Mouse (Mus musculus): Measurements from ENCODE around the gene Habp4. TPM values are rescaled to one million over a fixed set of nuclear protein-coding genes. Genes with fewer than 3 reads are reported as not detected.
A peak's percentile ranks its signal among the peaks of the same experiment; 100 is the strongest.

The Habp4 gene
- total and polyA plus RNA-seq, 2 experiments = 37.7 to 38.4 TPM

DNA sequence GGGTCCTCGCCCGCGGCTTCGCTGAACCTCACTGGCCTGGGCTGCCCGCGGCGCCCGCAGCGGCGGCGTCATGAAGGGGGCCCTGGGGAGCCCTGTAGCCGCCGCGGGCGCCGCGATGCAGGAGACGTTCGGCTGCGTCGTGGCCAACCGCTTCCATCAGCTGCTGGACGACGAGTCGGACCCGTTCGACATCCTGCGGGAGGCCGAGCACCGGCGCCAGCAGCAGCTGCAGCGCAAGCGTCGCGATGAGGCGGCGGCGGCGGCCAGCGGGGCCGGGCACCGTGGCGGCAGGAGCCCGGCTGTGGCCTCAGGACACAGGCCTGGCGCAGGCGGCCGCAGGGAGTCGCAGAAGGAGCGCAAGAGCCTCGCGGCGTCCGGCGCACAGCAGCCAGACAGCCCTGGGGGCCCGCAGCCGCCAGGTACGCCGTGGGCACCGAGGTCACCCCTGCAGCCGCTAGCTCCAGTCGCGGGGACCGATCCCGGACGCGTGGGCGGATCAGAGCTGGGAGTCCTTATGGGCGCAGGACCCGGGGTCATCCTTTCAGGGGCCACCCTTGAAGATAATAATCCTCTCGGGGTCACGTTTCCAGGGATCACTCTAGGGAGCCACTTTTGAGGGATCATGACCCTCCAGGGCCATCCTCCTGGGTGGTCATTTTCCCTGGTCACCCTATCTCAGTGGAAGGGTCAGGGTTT is 440 bp downstream of the Habp4 start:
- TF ChIP-seq CTCF (IDR thresholded peaks at IDR 0.05; ENCODE audit: low read depth, low read length) = no peak
- peak; percentile 57; the same call in 1 of the 2 replicates for TF ChIP-seq POLR2A (IDR thresholded peaks at IDR 0.05; ENCODE audit: extremely low read depth, insufficient read depth, low read length)
- H3K4me3 ChIP-seq (ENCODE audit: insufficient read depth, low read depth, low read length) = peak overlapping the region; percentile 86
- DNase-seq (ENCODE audit: extremely low read depth, low read depth, low spot score) = no peak
- peaks cover 10% of the 10 kb centered on the region; the same call in 1 of the 2 replicates for H3K79me2 ChIP-seq (ENCODE audit: control insufficient read depth, insufficient read depth, low read length)
- WGBS = under 1% methylated on average over 71 of the region's 71 CpGs
- no peaks in the 10 kb centered on the region for H3K27me3 ChIP-seq (ENCODE audit: control insufficient read depth, insufficient read depth, low read length)
- peak overlapping the region; percentile 68 for H3K27ac ChIP-seq (replicated peaks; ENCODE audit: insufficient read depth, low read depth, low read length)
- H3K36me3 ChIP-seq (ENCODE audit: control insufficient read depth, insufficient read depth, low read length) = no peaks in the 10 kb centered on the region
- H3K9ac ChIP-seq (ENCODE audit: low read depth, low read length) = peak overlapping the region; percentile 92
- H3K4me1 ChIP-seq (ENCODE audit: control insufficient read depth, insufficient read depth, low read length) = peaks cover 8% of the 10 kb centered on the region

DNA sequence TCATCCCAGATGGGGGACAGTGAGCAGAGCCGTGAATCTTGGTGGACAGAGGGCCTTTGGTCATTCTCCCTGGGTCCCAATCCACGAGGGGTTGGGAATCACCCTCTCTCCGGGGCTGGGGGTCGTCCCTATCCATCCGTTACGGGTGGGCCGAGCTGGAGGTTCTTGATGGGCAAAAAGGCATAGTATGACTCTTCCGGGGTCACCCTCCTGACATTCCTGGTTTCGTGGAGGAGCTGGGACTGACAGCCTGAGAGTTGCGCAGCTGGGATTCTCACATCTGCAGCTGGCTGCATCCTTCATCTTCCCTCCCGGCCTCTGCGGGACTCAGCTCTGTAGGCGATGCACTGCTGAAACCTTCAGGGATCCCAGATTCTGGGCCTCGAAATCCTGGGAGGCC is 1.0 kb downstream of the Habp4 start:
- H3K4me1 ChIP-seq (ENCODE audit: control insufficient read depth, insufficient read depth, low read length) = peaks cover 8% of the 10 kb centered on the region
- peak overlapping the region; percentile 92 for H3K9ac ChIP-seq (ENCODE audit: low read depth, low read length)
- 8% methylated on average over 14 of the region's 14 CpGs for WGBS
- peak overlapping the region; percentile 86 for H3K4me3 ChIP-seq (ENCODE audit: insufficient read depth, low read depth, low read length)
- peak overlapping the region; percentile 68; the same call in 1 of the 2 replicates for H3K27ac ChIP-seq (replicated peaks; ENCODE audit: insufficient read depth, low read depth, low read length)
- no peak for DNase-seq (ENCODE audit: extremely low read depth, low read depth, low spot score)
- H3K27me3 ChIP-seq (ENCODE audit: control insufficient read depth, insufficient read depth, low read length) = no peaks in the 10 kb centered on the region
- peaks cover 13% of the 10 kb centered on the region; the same call in 1 of the 2 replicates for H3K79me2 ChIP-seq (ENCODE audit: control insufficient read depth, insufficient read depth, low read length)
- peaks cover 2% of the 10 kb centered on the region for H3K36me3 ChIP-seq (ENCODE audit: control insufficient read depth, insufficient read depth, low read length)
- TF ChIP-seq CTCF (IDR thresholded peaks at IDR 0.05; ENCODE audit: low read depth, low read length) = no peak
- no peak for TF ChIP-seq POLR2A (IDR thresholded peaks at IDR 0.05; ENCODE audit: extremely low read depth, insufficient read depth, low read length)

DNA sequence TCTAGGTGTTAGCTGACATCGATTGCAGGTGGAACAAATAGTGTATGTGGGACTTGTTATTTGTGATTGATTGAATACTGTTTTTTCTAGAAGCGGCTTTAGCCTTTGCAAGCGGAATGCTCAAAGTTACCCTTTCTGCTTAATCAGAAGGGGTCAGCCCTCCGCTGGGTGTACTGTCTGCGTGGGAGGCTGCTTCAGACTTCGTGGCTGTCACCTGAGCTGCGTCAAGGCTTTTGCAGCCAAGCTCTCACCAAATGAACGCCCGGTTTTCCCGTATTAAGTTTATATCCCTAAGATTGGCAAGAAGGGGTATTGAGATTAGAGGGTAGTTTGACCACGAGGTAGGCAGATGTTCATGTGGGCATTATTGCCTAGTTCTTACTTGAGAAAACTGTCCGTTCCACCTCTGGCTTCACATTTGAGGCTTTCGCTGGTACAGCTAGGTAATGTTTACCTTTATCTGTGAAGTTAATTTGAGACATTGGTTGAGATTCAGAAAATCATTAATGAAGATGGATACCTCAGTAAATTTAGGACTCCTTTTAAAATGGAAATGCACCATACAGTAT is 1.6 kb downstream of the Habp4 start:
- Histone ChIP-seq H3K4me1 (ENCODE audit: control insufficient read depth, insufficient read depth, low read length) (peaks cover 8% of the 10 kb centered on the region), H3K9ac (ENCODE audit: low read depth, low read length) (peak overlapping the region; percentile 92), H3K79me2 (ENCODE audit: control insufficient read depth, insufficient read depth, low read length) (peaks cover 13% of the 10 kb centered on the region; the same call in 1 of the 2 replicates), H3K36me3 (ENCODE audit: control insufficient read depth, insufficient read depth, low read length) (peaks cover 2% of the 10 kb centered on the region), H3K4me3 (ENCODE audit: insufficient read depth, low read depth, low read length) (peak overlapping the region; percentile 86; the same call in 1 of the 2 replicates), H3K27ac (replicated peaks; ENCODE audit: insufficient read depth, low read depth, low read length) (peak overlapping the region; percentile 1; the same call in 1 of the 2 replicates), H3K27me3 (ENCODE audit: control insufficient read depth, insufficient read depth, low read length) (no peaks in the 10 kb centered on the region)
- TF ChIP-seq POLR2A (IDR thresholded peaks at IDR 0.05; ENCODE audit: extremely low read depth, insufficient read depth, low read length) = no peak
- no peak for TF ChIP-seq CTCF (IDR thresholded peaks at IDR 0.05; ENCODE audit: low read depth, low read length)
- WGBS = 26% methylated on average over 13 of the region's 13 CpGs
- peak; percentile 50 for DNase-seq (ENCODE audit: extremely low read depth, low read depth, low spot score)

DNA sequence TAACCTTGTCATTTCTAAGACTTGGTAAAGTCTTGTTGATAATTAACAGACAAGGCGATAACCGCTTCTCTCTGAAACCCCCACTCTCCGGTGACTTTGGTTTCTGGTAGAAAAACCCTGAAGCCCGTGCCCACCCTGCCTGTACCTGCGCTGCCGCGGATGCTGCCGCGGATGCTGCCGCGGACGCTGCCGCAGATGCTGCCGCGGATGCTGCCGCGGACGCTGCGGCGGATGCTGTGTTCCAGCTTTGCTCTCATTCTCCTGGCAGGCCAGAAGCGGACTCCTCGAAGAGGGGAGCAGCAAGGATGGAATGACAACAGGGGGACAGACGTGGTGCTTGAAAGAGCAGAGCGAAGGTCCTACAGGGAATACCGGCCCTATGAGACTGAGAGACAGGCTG is 8.1 kb downstream of the Habp4 start:
- no peak for TF ChIP-seq CTCF (IDR thresholded peaks at IDR 0.05; ENCODE audit: low read depth, low read length)
- no peak for TF ChIP-seq POLR2A (IDR thresholded peaks at IDR 0.05; ENCODE audit: extremely low read depth, insufficient read depth, low read length)
- WGBS = 99% methylated on average over 25 of the region's 25 CpGs
- Histone ChIP-seq H3K9ac (ENCODE audit: low read depth, low read length) (no peak overlapping the region), H3K27ac (replicated peaks; ENCODE audit: insufficient read depth, low read depth, low read length) (no peak overlapping the region), H3K79me2 (ENCODE audit: control insufficient read depth, insufficient read depth, low read length) (peaks cover 6% of the 10 kb centered on the region; the same call in 1 of the 2 replicates), H3K4me1 (ENCODE audit: control insufficient read depth, insufficient read depth, low read length) (no peaks in the 10 kb centered on the region), H3K27me3 (ENCODE audit: control insufficient read depth, insufficient read depth, low read length) (no peaks in the 10 kb centered on the region), H3K36me3 (ENCODE audit: control insufficient read depth, insufficient read depth, low read length) (peaks cover 20% of the 10 kb centered on the region), H3K4me3 (ENCODE audit: insufficient read depth, low read depth, low read length) (no peak overlapping the region)
- no peak for DNase-seq (ENCODE audit: extremely low read depth, low read depth, low spot score)

DNA sequence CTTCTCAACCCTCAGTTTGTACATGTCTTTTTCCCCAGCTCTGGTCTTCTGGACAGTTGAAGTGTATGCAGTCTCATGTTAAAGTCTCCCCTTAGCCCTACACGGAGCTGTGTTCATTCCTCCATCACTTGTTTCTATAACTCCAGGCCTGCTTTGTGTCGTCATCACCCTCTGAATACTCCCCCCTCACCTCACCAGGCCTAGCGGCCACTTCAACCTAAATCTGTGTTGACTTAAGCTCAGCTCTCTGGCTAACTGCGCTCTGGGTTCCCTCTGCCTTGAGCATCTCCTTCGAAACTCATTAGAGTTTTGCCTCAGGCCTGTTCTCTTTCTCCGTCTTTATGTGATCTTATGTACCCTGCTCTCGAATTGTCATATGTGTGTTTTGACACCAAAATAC is 16.4 kb downstream of the Habp4 start:
- no peak for TF ChIP-seq POLR2A (IDR thresholded peaks at IDR 0.05; ENCODE audit: extremely low read depth, insufficient read depth, low read length)
- TF ChIP-seq CTCF (IDR thresholded peaks at IDR 0.05; ENCODE audit: low read depth, low read length) = no peak
- H3K9ac ChIP-seq (ENCODE audit: low read depth, low read length) = no peak overlapping the region
- no peaks in the 10 kb centered on the region for H3K79me2 ChIP-seq (ENCODE audit: control insufficient read depth, insufficient read depth, low read length)
- no peak for DNase-seq (ENCODE audit: extremely low read depth, low read depth, low spot score)
- H3K27ac ChIP-seq (replicated peaks; ENCODE audit: insufficient read depth, low read depth, low read length) = peak overlapping the region; percentile 90
- peaks cover 31% of the 10 kb centered on the region for H3K4me1 ChIP-seq (ENCODE audit: control insufficient read depth, insufficient read depth, low read length)
- 77% methylated on average over 7 of the region's 7 CpGs for WGBS
- no peak overlapping the region for H3K4me3 ChIP-seq (ENCODE audit: insufficient read depth, low read depth, low read length)
- peaks cover 21% of the 10 kb centered on the region; the same call in 1 of the 2 replicates for H3K36me3 ChIP-seq (ENCODE audit: control insufficient read depth, insufficient read depth, low read length)
- H3K27me3 ChIP-seq (ENCODE audit: control insufficient read depth, insufficient read depth, low read length) = no peaks in the 10 kb centered on the region
